8 mouse cellular contexts compared by ENCODE assay signal in genomic region chr5:143363678-143364615, GRCm38 (mm10). TPM values are rescaled to one million over a fixed set of nuclear protein-coding genes. Genes with fewer than 3 reads are reported as not detected.
DNase-seq lines count a peak whose midpoint lies in the region; ATAC-seq lines count a peak whose summit lies in the region.

No protein-coding gene starts in this region.

- peaks cover 28% of the 10 kb centered on the region for H3K27me3 ChIP-seq in kidney, embryonic 14.5 days (ENCODE audit: control insufficient read depth, insufficient read depth, low read length)
- peaks cover 28% of the 10 kb centered on the region for H3K27me3 ChIP-seq in hindbrain, embryonic 14.5 days (ENCODE audit: control insufficient read depth, insufficient read depth, low read length)

- ATAC-seq in kidney, embryonic 14.5 days (ENCODE audit: low FRiP score, low TSS enrichment): peak; percentile 77
- ATAC-seq in hindbrain, embryonic 14.5 days (ENCODE audit: low FRiP score): peak; percentile 60; the same call in 1 of the 2 replicates

- DNase-seq in kidney, adult 11 months: no peak
- DNase-seq in embryo, embryonic 11.5 days (ENCODE audit: low read depth, low spot score): peak; percentile 46
- DNase-seq in hindbrain, embryonic 14.5 days (ENCODE audit: low spot score): peak; percentile 44
- DNase-seq in lung, postnatal 10 days: peak; percentile 73
- no peak for DNase-seq in urinary bladder, postnatal 4 days (ENCODE audit: low spot score in 2 of 2)
- no peak for DNase-seq in right cerebral cortex, postnatal 36 days (ENCODE audit: low spot score in 2 of 2)
- DNase-seq in gastrocnemius, postnatal 4 days (ENCODE audit: low spot score in 2 of 2): no peak

- WGBS in kidney, embryonic 14.5 days: under 1% methylated on average over 47 of the region's 47 CpGs
- 1% methylated on average over 47 of the region's 47 CpGs for WGBS in hindbrain, embryonic 14.5 days

- peak overlapping the region; percentile 49 for H3K4me3 ChIP-seq in kidney, embryonic 14.5 days (ENCODE audit: low read length)
- peak overlapping the region; percentile 43 for H3K4me3 ChIP-seq in hindbrain, embryonic 14.5 days (replicated peaks; ENCODE audit: low read length)

- no peaks in the 10 kb centered on the region for H3K9me3 ChIP-seq in kidney, embryonic 14.5 days (ENCODE audit: control insufficient read depth, low read length)
- no peaks in the 10 kb centered on the region for H3K9me3 ChIP-seq in hindbrain, embryonic 14.5 days (ENCODE audit: control insufficient read depth, low read length)

- no peak overlapping the region for H3K27ac ChIP-seq in kidney, embryonic 14.5 days (ENCODE audit: low read depth, low read length)
- no peak overlapping the region for H3K27ac ChIP-seq in hindbrain, embryonic 14.5 days

- peak overlapping the region; percentile 93 for H3K4me2 ChIP-seq in kidney, embryonic 14.5 days (replicated peaks; ENCODE audit: low read depth, low read length)
- H3K4me2 ChIP-seq in hindbrain, embryonic 14.5 days (replicated peaks): peak overlapping the region; percentile 97

- 0 out of 2 replicates have a peak, but pooled peaks cover 12% of the 10 kb centered on the region for H3K4me1 ChIP-seq in kidney, embryonic 14.5 days (ENCODE audit: control insufficient read depth, insufficient read depth, low read length)
- peaks cover 7% of the 10 kb centered on the region for H3K4me1 ChIP-seq in hindbrain, embryonic 14.5 days (replicated peaks; ENCODE audit: control insufficient read depth, insufficient read depth, low read length)

- no peaks in the 10 kb centered on the region for H3K36me3 ChIP-seq in kidney, embryonic 14.5 days (ENCODE audit: control insufficient read depth, insufficient read depth, low read length)
- no peaks in the 10 kb centered on the region for H3K36me3 ChIP-seq in hindbrain, embryonic 14.5 days (replicated peaks; ENCODE audit: control insufficient read depth, insufficient read depth)

- H3K9ac ChIP-seq in kidney, embryonic 14.5 days (ENCODE audit: low read depth, low read length): peak overlapping the region; percentile 60
- H3K9ac ChIP-seq in hindbrain, embryonic 14.5 days: peak overlapping the region; percentile 62

RNA-seq across cellular contexts. Expression of gene Grid2ip, which starts 6.8 kb away (rescaled TPM):
- polyA plus RNA-seq in kidney, embryonic 14.5 days (2014; fragmentation: Nextera tagmentation; extraction: Ambion mirVana): 0.06 and 0.20 TPM in 2 replicates
- polyA plus RNA-seq in hindbrain, embryonic 14.5 days (2014; fragmentation: Nextera tagmentation; extraction: Ambion mirVana): 0.25 and 0.60 TPM in 2 replicates
- total RNA-seq in gastrocnemius, postnatal 4 days (2021): under 1 TPM in 1 of 2 experiments, not detected in 1; 0.27 TPM

RNA-seq across cellular contexts. Expression of gene Zdhhc4, which starts 34.9 kb away (rescaled TPM):
- polyA plus RNA-seq in kidney, embryonic 14.5 days (2014; fragmentation: Nextera tagmentation; extraction: Ambion mirVana): 63.4 and 86.2 TPM in 2 replicates
- polyA plus RNA-seq in hindbrain, embryonic 14.5 days (2014; fragmentation: Nextera tagmentation; extraction: Ambion mirVana): 72.2 and 78.1 TPM in 2 replicates
- 10 to 100 TPM; 35.8 to 38.8 TPM for total RNA-seq in gastrocnemius, postnatal 4 days (2021)

RNA-seq across cellular contexts. Expression of gene Kdelr2, which starts 39.7 kb away (rescaled TPM):
- polyA plus RNA-seq in kidney, embryonic 14.5 days (2014; fragmentation: Nextera tagmentation; extraction: Ambion mirVana): 351 and 359 TPM in 2 replicates
- 146 and 147 TPM in 2 replicates for polyA plus RNA-seq in hindbrain, embryonic 14.5 days (2014; fragmentation: Nextera tagmentation; extraction: Ambion mirVana)
- 100 to 1,000 TPM; 149 to 150 TPM for total RNA-seq in gastrocnemius, postnatal 4 days (2021)

RNA-seq across cellular contexts. Expression of gene E130309D02Rik, which starts 48.8 kb away (rescaled TPM):
- polyA plus RNA-seq in kidney, embryonic 14.5 days (2014; fragmentation: Nextera tagmentation; extraction: Ambion mirVana): 34.5 and 39.9 TPM in 2 replicates
- polyA plus RNA-seq in hindbrain, embryonic 14.5 days (2014; fragmentation: Nextera tagmentation; extraction: Ambion mirVana): 24.6 and 25.4 TPM in 2 replicates
- 10 to 100 TPM; 13.9 to 15.5 TPM for total RNA-seq in gastrocnemius, postnatal 4 days (2021)

Comparison
In these comparisons a context has a peak if more than half of its experiments do, and no peak if none do; other contexts are left out.
1. DNase-seq: peak in embryo, embryonic 11.5 days (single experiment), hindbrain, embryonic 14.5 days (single experiment) and lung, postnatal 10 days (single experiment); none in kidney, adult 11 months (single experiment), urinary bladder, postnatal 4 days (0 of 2), right cerebral cortex, postnatal 36 days (0 of 2) and gastrocnemius, postnatal 4 days (0 of 2).